Mouse (Mus musculus) MEL (cell line): ENCODE results near the gene Chchd1. TPM values are rescaled to one million over a fixed set of nuclear protein-coding genes. Genes with fewer than 3 reads are reported as not detected.

Experiments
- DNase-seq: peaks from one replicate; pipeline ENCODE4 v3.0.0; 2011; ENCODE audit warnings: low read depth, low spot score
- H3K27ac ChIP-seq: 2 replicates; pipeline ENCODE4 v1.5.1; 2012; ENCODE audit warnings: low read depth, mild to moderate bottlenecking, control low read depth, low read length, moderate library complexity; ENCODE audit not compliant: control insufficient read depth
- H3K27me3 ChIP-seq, 2 experiments: fragments of 150-350 bp in 1 of 2; sonication (generic) in 1 of 2; 2 replicates each; pipeline ENCODE4 v1.6.1; 2012; ENCODE audit warnings: low read length in 2 of 2, mild to moderate bottlenecking in 2 of 2, improper control_type of control experiment in 1 of 2, moderate library complexity in 1 of 2; ENCODE audit not compliant: insufficient read depth in 2 of 2, control insufficient read depth in 1 of 2
- H3K36me3 ChIP-seq, 2 experiments: 2 replicates each; pipeline ENCODE4 v1.6.1; 2012 to 2014; ENCODE audit warnings: low read length in 2 of 2, improper control_type of control experiment in 1 of 2, inconsistent platforms in 1 of 2, mild to moderate bottlenecking in 1 of 2; ENCODE audit not compliant: insufficient read depth in 2 of 2, control insufficient read depth in 1 of 2
- H3K4me1 ChIP-seq, 2 experiments: fragments of 150-350 bp in 1 of 2; sonication (generic) in 1 of 2; 2 replicates each; pipeline ENCODE4 v1.6.1; 2012; ENCODE audit warnings: low read length in 2 of 2, improper control_type of control experiment in 1 of 2, mild to moderate bottlenecking in 1 of 2; ENCODE audit not compliant: insufficient read depth in 2 of 2, control insufficient read depth in 1 of 2
- H3K4me3 ChIP-seq, 2 experiments: fragments of 150-350 bp in 1 of 2; sonication (generic) in 1 of 2; 2 replicates each; pipeline ENCODE4 v1.5.1; 2012; ENCODE audit warnings: low read depth in 2 of 2, low read length in 2 of 2, mild to moderate bottlenecking in 2 of 2, moderate library complexity in 2 of 2, control low read depth in 1 of 2, improper control_type of control experiment in 1 of 2; ENCODE audit not compliant: control insufficient read depth in 1 of 2, insufficient read depth in 1 of 2
- H3K79me2 ChIP-seq: 2 replicates; pipeline ENCODE4 v1.6.1; 2012; ENCODE audit warnings: mild to moderate bottlenecking, low read length, moderate library complexity; ENCODE audit not compliant: control insufficient read depth, poor library complexity, insufficient read depth
- H3K9ac ChIP-seq: 2 replicates; pipeline ENCODE4 v1.6.1; 2012; ENCODE audit warnings: low read depth, mild to moderate bottlenecking, control low read depth, low read length, moderate library complexity; ENCODE audit not compliant: control insufficient read depth, poor library complexity, severe bottlenecking
- H3K9me3 ChIP-seq: fragments of 150-350 bp; sonication (generic); replicated peaks from 2 replicates; pipeline ENCODE4 v1.6.1; 2012; ENCODE audit warnings: mild to moderate bottlenecking, low read length, improper control_type of control experiment, moderate library complexity; ENCODE audit not compliant: insufficient read depth
- CTCF ChIP-seq, 3 experiments: IDR thresholded peaks in 2 of 3; conservative IDR thresholded peaks in 1 of 3; 2 replicates each; pipeline ENCODE4 v1.5.1; 2011 to 2012; ENCODE audit warnings: low read length in 3 of 3, low read depth in 2 of 3, mild to moderate bottlenecking in 2 of 3, improper control_type of control experiment in 1 of 3, inconsistent platforms in 1 of 3, mixed read lengths in 1 of 3, moderate library complexity in 1 of 3; ENCODE audit not compliant: control insufficient read depth in 1 of 3, insufficient read depth in 1 of 3, poor library complexity in 1 of 3, severe bottlenecking in 1 of 3
- E2F4 ChIP-seq: IDR thresholded peaks from 2 replicates; pipeline ENCODE4 v1.6.1; 2011; ENCODE audit warnings: low read depth, low read length, improper control_type of control experiment, borderline replicate concordance
- ELF1 ChIP-seq: IDR thresholded peaks from 2 replicates; pipeline ENCODE4 v1.6.1; 2014; ENCODE audit warnings: low read depth, mild to moderate bottlenecking, inconsistent platforms, low read length, improper control_type of control experiment, moderate library complexity
- EP300 ChIP-seq, 2 experiments: IDR thresholded peaks; 2 replicates each; pipeline ENCODE4 v1.6.1; 2011; ENCODE audit warnings: improper control_type of control experiment in 2 of 2, low read length in 2 of 2, low read depth in 1 of 2, mild to moderate bottlenecking in 1 of 2
- GABPA ChIP-seq: IDR thresholded peaks from 2 replicates; pipeline ENCODE4 v1.6.1; 2012; ENCODE audit warnings: low read depth, mild to moderate bottlenecking, inconsistent platforms, low read length, improper control_type of control experiment, moderate library complexity
- GATA1 ChIP-seq: IDR thresholded peaks from 2 replicates; pipeline ENCODE4 v1.6.1; 2011; ENCODE audit warnings: low read depth, low read length, improper control_type of control experiment
- JUND ChIP-seq: IDR thresholded peaks from 2 replicates; pipeline ENCODE4 v1.6.1; 2011; ENCODE audit warnings: low read depth, mild to moderate bottlenecking, improper control_type of control experiment, low read length
- MXI1 ChIP-seq: IDR thresholded peaks from 2 replicates; pipeline ENCODE4 v1.6.1; 2011; ENCODE audit warnings: mild to moderate bottlenecking, low read depth, low read length, improper control_type of control experiment
- MYC ChIP-seq: IDR thresholded peaks from 2 replicates; pipeline ENCODE4 v1.6.1; 2011; ENCODE audit warnings: low read depth, mild to moderate bottlenecking, low read length, improper control_type of control experiment, moderate library complexity
- NELFE ChIP-seq: IDR thresholded peaks from 2 replicates; pipeline ENCODE4 v1.6.1; 2011; ENCODE audit warnings: low read depth, low read length, improper control_type of control experiment
- POLR2A ChIP-seq, 2 experiments: IDR thresholded peaks; 2 replicates each; pipeline ENCODE4 v1.6.1; 2011 to 2012; ENCODE audit warnings: low read length in 2 of 2, mild to moderate bottlenecking in 2 of 2, control low read depth in 1 of 2, improper control_type of control experiment in 1 of 2, low read depth in 1 of 2, moderate library complexity in 1 of 2; ENCODE audit not compliant: control insufficient read depth in 1 of 2, insufficient read depth in 1 of 2, poor library complexity in 1 of 2
- POLR2AphosphoS2 ChIP-seq: IDR thresholded peaks from 2 replicates; pipeline ENCODE4 v1.6.1; 2011; ENCODE audit warnings: low read length, improper control_type of control experiment
- POLR2AphosphoS5 ChIP-seq: IDR thresholded peaks from 2 replicates; pipeline ENCODE4 v1.6.1; 2012; ENCODE audit warnings: low read depth, borderline replicate concordance, mild to moderate bottlenecking, inconsistent platforms, low read length, moderate library complexity, mixed read lengths
- RAD21 ChIP-seq: IDR thresholded peaks from 2 replicates; pipeline ENCODE4 v1.6.1; 2011; ENCODE audit warnings: mild to moderate bottlenecking, low read depth, low read length, improper control_type of control experiment
- SIN3A ChIP-seq: IDR thresholded peaks from 2 replicates; pipeline ENCODE4 v1.6.1; 2012; ENCODE audit warnings: low read length, improper control_type of control experiment, inconsistent platforms
- SMC3 ChIP-seq: IDR thresholded peaks from 2 replicates; pipeline ENCODE4 v1.6.1; 2011; ENCODE audit warnings: low read depth, low read length, improper control_type of control experiment
- TBP ChIP-seq: IDR thresholded peaks from 2 replicates; pipeline ENCODE4 v1.8.0; 2011; ENCODE audit warnings: low read depth, low read length, improper control_type of control experiment
- ZC3H11A ChIP-seq: IDR thresholded peaks from 2 replicates; pipeline ENCODE4 v1.6.1; 2012; ENCODE audit warnings: low read depth, mild to moderate bottlenecking, inconsistent platforms, low read length, improper control_type of control experiment
- ZKSCAN1 ChIP-seq: IDR thresholded peaks from 2 replicates; pipeline ENCODE4 v1.6.1; 2012; ENCODE audit warnings: low read depth, mild to moderate bottlenecking, inconsistent platforms, low read length, improper control_type of control experiment, moderate library complexity
- ZNF384 ChIP-seq: IDR thresholded peaks from 2 replicates; pipeline ENCODE4 v1.6.1; 2012; ENCODE audit warnings: low read depth, mild to moderate bottlenecking, inconsistent platforms, low read length, improper control_type of control experiment
- polyA plus RNA-seq, 2 experiments: library from polyadenylated mRNA; stranded (reverse) in 1 of 2; unstranded in 1 of 2; fragments of >175 nt in 1 of 2; fragments of >200 nt in 1 of 2; gene quantifications; 2 replicates each; pipeline versions ENCODE4 v1.2.1 to v1.2.4; 2012; ENCODE audit warnings: low replicate concordance in 2 of 2, low read depth in 1 of 2; ENCODE audit not compliant: insufficient read length in 2 of 2, insufficient read depth in 1 of 2, missing spikeins in 1 of 2
- total RNA-seq: library from RNA; depleted of rRNA; stranded (reverse); fragments of 300-350 nt; gene quantifications from 2 replicates; pipeline ENCODE4 v1.2.3, GENCODE M21; 2012

The Chchd1 gene
- total and polyA plus RNA-seq, 3 experiments: 136 to 164 TPM; not detected in 1

DNA sequence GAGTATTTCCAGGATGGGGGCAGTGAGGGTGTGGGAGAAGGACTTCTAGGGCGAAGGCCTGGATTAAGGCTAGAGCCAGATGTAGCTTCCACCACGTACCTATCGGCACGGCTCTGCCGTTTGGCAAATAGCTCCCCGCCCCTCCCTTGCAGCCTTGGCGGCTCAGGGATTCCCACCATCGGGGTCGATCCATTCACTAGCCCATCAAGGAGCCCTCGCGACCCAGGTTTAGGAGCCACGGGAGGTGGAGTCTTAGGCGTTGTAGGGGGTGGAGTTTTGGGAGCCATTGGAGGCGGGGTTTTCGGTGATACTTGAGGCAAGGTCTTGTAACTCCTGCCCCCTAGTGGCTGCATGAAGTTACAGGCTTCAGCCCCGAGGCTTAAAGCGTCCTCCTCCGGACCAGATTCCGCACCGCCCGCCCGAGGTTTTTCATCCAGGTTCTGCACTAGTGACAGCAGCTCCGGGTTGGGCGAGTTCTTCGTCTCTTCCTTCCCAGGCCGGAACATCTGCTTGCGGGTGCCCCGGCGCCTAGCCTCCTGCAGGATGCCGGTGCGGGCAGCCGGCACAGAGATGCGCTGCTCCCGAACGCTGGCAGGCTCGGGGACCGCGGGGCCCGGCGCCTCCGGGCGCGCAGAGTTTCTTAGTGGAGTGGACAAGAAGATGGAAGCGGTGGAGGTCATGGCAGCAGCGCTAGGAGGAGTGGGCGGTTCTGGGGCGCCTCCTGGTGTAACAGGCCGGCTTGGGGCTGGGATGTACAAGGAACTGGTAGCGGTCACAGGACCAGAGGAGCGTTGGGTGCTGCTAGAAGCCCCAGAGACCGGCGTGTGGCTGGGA is 41.8 kb upstream of the Chchd1 start:
- Histone ChIP-seq H3K9me3 (no peaks in the 10 kb centered on the region), H3K36me3 (no peaks in the 10 kb centered on the region), H3K4me1 (peaks cover 0 to 9% of the 10 kb centered on the region in 2 experiments; a peak in 2 of 4 replicates), H3K27ac (no peak overlapping the region), H3K79me2 (no peaks in the 10 kb centered on the region), H3K27me3 (peaks cover 0 to 15% of the 10 kb centered on the region in 2 experiments; a peak in 1 of 4 replicates), H3K4me3 (peak overlapping the region; percentile 75 to 94), H3K9ac (peak overlapping the region; percentile 71)
- peak; percentile 98 for DNase-seq
- peak; percentile 58 to 64; a peak in 3 of 4 replicates for TF ChIP-seq POLR2A (IDR thresholded peaks at IDR 0.05; ENCODE audit: control insufficient read depth in 1 of 2, insufficient read depth in 1 of 2, low read depth in 1 of 2, low read length in 2 of 2, poor library complexity in 1 of 2)
- peak; percentile 77 for TF ChIP-seq ZC3H11A
- TF ChIP-seq MYC: no peak
- TF ChIP-seq SIN3A: peak; percentile 57; the same call in 1 of the 2 replicates
- TF ChIP-seq NELFE: peak; percentile 57
- TF ChIP-seq MXI1: peak; percentile 22; the same call in 1 of the 2 replicates
- peak; percentile 85 for TF ChIP-seq RAD21
- peak; percentile 32; the same call in 1 of the 2 replicates for TF ChIP-seq POLR2AphosphoS2
- TF ChIP-seq TBP: 0 out of 2 replicates have a peak, but pooled peaks have one; percentile 45
- no peak for TF ChIP-seq EP300 (IDR thresholded peaks at IDR 0.05; ENCODE audit: low read depth in 1 of 2, low read length in 2 of 2)
- peak; percentile 69 to 94 (median 87) for TF ChIP-seq CTCF (IDR thresholded peaks at IDR 0.05 in 2 of 3, conservative IDR thresholded peaks at IDR 0.05 in 1 of 3; ENCODE audit: control insufficient read depth in 1 of 3, insufficient read depth in 1 of 3, low read depth in 2 of 3, low read length in 3 of 3, poor library complexity in 1 of 3, severe bottlenecking in 1 of 3)
- TF ChIP-seq JUND: no peak
- peak; percentile 83 for TF ChIP-seq SMC3

- Histone ChIP-seq H3K27ac (no peak overlapping the region), H3K4me1 (peaks cover 0 to 9% of the 10 kb centered on the region in 2 experiments; a peak in 2 of 4 replicates), H3K27me3 (peaks cover 0 to 15% of the 10 kb centered on the region in 2 experiments; a peak in 1 of 4 replicates), H3K9me3 (no peaks in the 10 kb centered on the region), H3K36me3 (no peaks in the 10 kb centered on the region), H3K79me2 (no peaks in the 10 kb centered on the region), H3K9ac (peak overlapping the region; percentile 65), H3K4me3 (peak overlapping the region; percentile 75 to 79)
- DNase-seq: no peak
- TF ChIP-seq POLR2AphosphoS2 (no peak), POLR2AphosphoS5 (no peak), CTCF (IDR thresholded peaks at IDR 0.05 in 2 of 3, conservative IDR thresholded peaks at IDR 0.05 in 1 of 3; ENCODE audit: control insufficient read depth in 1 of 3, insufficient read depth in 1 of 3, low read depth in 2 of 3, low read length in 3 of 3, poor library complexity in 1 of 3, severe bottlenecking in 1 of 3) (no peak), MXI1 (no peak), TBP (no peak), GATA1 (no peak), ELF1 (no peak), ZNF384 (no peak), RAD21 (no peak), GABPA (no peak), SMC3 (no peak), E2F4 (no peak), ZKSCAN1 (no peak), MYC (no peak), ZC3H11A (no peak), JUND (no peak)
Observed at GRCm38 (mm10) chr14:20661661-20662331, 41.0 kb upstream of the Chchd1 start.
